Mouse (Mus musculus) megakaryocyte, embryonic 14.5 days (primary cell): ENCODE measurements around the gene Ptpn3. TPM values are rescaled to one million over a fixed set of nuclear protein-coding genes. Genes with fewer than 3 reads are reported as not detected.
A peak's percentile ranks its signal among the peaks of the same experiment; 100 is the strongest.
"Not testable (repeated sequence)": the region's sequence is repeated elsewhere in the genome, so short reads cannot be mapped to it uniquely, and the experiment has no call there.

Experiments used
- H3K27me3 ChIP-seq: replicated peaks from 2 replicates; pipeline ENCODE3; 2012; ENCODE audit warnings: inconsistent platforms
- H3K36me3 ChIP-seq: replicated peaks from 2 replicates; pipeline ENCODE3; 2012; ENCODE audit warnings: low read length, inconsistent platforms, mixed read lengths
- H3K4me1 ChIP-seq: 2 replicates; pipeline ENCODE4 v1.6.1; 2012; ENCODE audit warnings: inconsistent platforms
- H3K4me3 ChIP-seq: replicated peaks from 2 replicates; pipeline ENCODE3; 2012; ENCODE audit warnings: moderate library complexity, mild to moderate bottlenecking, inconsistent platforms
- H3K9me3 ChIP-seq: 2 replicates; pipeline ENCODE4 v1.6.1; 2012; ENCODE audit warnings: inconsistent platforms
- FLI1 ChIP-seq: IDR thresholded peaks from 2 replicates; pipeline ENCODE4 v1.6.1; 2012; ENCODE audit warnings: low read length, inconsistent platforms, mixed read lengths
- GATA1 ChIP-seq: IDR thresholded peaks from 3 replicates; pipeline ENCODE4 v1.6.1; 2012; ENCODE audit warnings: mixed read lengths, low read length, inconsistent platforms, borderline replicate concordance
- polyA plus RNA-seq: library from polyadenylated mRNA; stranded (reverse); fragments of >175 nt; gene quantifications from 2 replicates; pipeline ENCODE4 v1.2.3, GENCODE M21; 2012; ENCODE audit warnings: low replicate concordance; ENCODE audit not compliant: insufficient read depth

The Ptpn3 gene
- polyA plus RNA-seq, 1 experiment, result 0.07 TPM

DNA sequence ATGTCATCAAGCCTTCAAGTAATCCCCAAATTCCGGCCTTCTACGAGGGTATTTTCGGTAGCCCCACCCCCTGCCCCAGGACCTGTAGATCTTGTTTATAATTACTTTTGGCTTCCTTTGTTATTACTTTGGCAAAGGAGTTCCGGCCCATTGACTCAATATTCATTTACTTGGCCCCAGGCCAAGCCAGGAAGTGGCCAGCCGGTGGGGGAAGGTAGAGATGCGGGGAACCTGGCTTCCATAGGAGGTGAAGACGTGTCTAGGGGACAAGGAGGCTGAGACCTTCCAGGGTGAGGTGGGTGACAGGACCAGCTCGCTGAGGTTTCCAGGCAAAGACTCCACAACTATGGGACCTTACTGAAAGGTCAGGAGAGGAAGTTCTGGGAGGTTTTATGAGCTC lies 22.4 kb downstream of the Ptpn3 start:
- Histone ChIP-seq H3K4me1 (peaks cover 57% of the 10 kb centered on the region), H3K9me3 (no peaks in the 10 kb centered on the region)
- no peak for TF ChIP-seq FLI1
- no peak for TF ChIP-seq GATA1

DNA sequence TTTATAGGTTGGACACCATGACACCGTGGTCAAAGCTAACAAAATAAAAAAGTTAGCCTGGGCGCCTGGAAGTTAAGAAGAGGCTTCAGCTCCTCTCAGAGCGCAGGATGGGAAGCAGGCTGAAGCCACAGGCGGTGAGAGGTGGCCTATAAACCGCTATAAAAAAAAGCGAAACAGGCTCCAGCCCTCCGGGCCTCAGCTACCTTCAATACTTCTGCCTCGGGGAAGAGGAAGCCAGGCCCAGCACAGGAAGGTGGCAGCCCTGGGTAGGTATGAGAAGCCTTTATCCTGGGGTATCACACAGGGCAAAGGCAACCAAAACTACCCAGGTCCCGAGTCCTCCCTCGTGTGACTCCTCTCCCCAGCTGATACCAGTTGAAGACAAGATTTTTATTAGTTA lies 22.8 kb downstream of the Ptpn3 start:
- no peaks in the 10 kb centered on the region for H3K9me3 ChIP-seq
- H3K4me1 ChIP-seq, result peaks cover 61% of the 10 kb centered on the region
- H3K27me3 ChIP-seq, result no peaks in the 10 kb centered on the region
- TF ChIP-seq FLI1, result no peak
- no peak for TF ChIP-seq GATA1
- no peaks in the 10 kb centered on the region for H3K36me3 ChIP-seq
- peak overlapping the region; percentile 56 for H3K4me3 ChIP-seq

More for the DNA sequence above, 22.4 kb downstream of the Ptpn3 start:
- Histone ChIP-seq H3K36me3 (no peaks in the 10 kb centered on the region), H3K4me3 (no peak overlapping the region), H3K27me3 (no peaks in the 10 kb centered on the region)

DNA sequence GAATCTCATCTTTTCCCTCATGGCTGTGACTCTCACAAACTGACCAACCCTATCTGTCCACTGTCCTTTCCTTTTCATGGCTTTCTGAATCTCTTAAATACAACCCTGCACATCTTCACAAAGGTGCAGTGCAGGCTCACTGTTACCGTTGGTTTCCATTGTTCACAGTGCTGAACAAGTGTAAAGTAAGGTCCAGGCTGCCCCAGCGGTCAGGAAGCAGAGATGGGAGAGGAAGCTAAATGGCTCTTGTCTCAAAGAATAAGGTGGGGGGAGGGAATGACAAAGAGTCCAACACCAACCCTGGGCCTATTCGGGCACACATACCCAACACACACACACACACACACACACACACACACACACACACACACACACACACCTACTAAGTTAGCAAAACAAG lies 24.0 kb downstream of the Ptpn3 start:
- H3K4me3 ChIP-seq, result no peak overlapping the region
- TF ChIP-seq FLI1, result no peak
- no peak for TF ChIP-seq GATA1
- H3K4me1 ChIP-seq, result peaks cover 60% of the 10 kb centered on the region
- H3K27me3 ChIP-seq, result peaks cover 4% of the 10 kb centered on the region
- H3K9me3 ChIP-seq, result no peaks in the 10 kb centered on the region
- no peaks in the 10 kb centered on the region for H3K36me3 ChIP-seq

DNA sequence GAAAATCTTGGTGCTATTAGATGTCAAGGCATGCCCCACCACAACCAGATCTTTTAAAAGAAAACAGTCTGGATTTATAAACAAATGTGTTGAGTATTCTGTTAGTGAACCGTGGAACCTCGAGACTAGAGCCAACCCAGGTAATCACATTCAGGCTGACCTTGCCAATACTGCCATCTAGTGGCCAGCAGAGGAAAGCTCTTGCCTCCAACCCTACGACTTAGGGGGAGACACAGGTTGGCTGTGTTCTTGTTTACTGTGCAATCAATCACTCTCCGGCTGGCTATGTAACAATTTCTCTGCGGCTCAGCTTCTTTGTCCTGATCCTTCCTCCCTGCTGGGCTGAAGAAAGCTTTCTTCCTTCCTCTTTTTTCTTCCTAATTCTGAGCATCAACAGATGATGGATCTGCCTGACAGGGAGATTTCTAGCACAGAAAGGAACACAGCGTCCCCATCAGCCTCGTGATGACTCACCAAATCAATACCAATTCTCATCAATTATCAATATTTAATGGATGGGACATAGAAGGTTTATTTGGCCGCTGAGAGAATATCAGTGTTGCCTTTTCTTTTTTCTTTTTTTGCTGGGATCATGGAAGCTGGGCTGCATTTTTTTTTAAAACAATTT lies 26.4 kb downstream of the Ptpn3 start:
- no peaks in the 10 kb centered on the region for H3K9me3 ChIP-seq
- H3K4me3 ChIP-seq, result no peak overlapping the region
- peaks cover 44% of the 10 kb centered on the region for H3K4me1 ChIP-seq
- TF ChIP-seq GATA1, result no peak
- TF ChIP-seq FLI1, result no peak
- H3K36me3 ChIP-seq, result no peaks in the 10 kb centered on the region
- peaks cover 5% of the 10 kb centered on the region for H3K27me3 ChIP-seq

DNA sequence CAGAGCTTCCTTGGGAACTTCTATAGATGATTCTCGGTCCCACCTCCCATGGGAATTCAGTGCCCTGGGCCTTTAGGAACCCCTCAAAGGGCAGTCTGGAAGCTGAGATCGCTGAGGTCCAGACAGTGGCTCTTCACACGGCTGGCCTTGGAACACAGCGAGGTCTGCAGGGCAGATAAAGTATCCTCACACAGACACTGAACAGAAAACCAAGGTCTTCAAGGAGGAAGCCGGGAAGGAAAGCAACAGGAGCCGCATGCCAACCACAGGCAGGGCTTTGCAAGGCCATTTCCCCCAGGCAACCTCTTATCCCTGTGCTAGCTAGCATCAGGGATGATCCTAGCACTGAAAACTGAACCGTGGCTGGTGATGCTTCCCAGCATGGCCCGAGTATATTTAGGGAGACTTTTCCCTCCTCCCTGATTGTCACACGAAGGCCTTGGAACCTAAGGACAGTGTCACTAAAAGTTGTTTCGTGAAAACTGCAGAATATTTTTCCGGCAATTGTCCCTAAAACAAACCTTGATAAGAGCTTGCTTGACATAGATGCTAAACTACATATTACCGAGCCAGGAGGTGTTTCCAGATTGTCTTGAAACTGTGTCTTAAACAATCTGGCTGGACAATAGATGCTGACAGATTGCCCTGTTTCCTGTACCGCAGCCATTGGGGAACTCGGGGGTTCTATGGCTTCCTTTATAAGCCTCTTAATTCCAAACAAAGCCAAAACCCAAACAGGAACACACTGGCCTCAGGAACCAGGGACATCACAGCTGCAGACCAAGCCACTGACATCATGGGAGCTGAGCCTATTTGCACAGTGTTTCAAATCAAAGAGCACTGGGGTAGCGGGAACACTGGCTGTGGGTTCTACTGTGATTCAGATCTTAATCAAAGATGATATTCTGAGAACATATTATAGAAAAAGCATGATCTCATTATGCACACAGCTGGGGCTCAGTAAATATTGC lies 27.8 kb downstream of the Ptpn3 start:
- Histone ChIP-seq H3K9me3 (no peaks in the 10 kb centered on the region), H3K27me3 (peaks cover 5% of the 10 kb centered on the region), H3K36me3 (peaks cover 3% of the 10 kb centered on the region), H3K4me1 (peaks cover 33% of the 10 kb centered on the region), H3K4me3 (no peak overlapping the region)
- TF ChIP-seq GATA1 (no peak), FLI1 (no peak)

DNA sequence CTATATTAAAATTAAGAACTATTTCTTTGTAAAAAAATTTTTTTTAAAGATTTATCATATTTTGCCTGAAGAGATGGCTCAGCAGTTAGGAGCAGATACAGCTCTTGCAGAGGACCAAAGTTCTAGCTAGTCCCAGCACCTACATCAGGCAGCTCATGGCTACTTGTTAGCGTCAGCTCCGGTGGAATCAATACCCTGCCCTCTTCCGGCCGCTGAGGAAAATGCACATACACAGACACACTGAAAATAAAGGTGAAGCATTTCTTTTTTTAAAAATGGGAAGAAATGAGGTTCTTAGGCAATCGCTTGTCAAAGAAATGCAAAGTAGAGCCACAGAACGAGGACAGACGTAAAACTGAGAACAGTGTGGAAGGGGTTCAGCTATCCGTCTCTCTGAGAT lies 30.6 kb downstream of the Ptpn3 start:
- H3K9me3 ChIP-seq, result no peaks in the 10 kb centered on the region
- H3K4me3 ChIP-seq, result no peak overlapping the region
- H3K4me1 ChIP-seq, result peaks cover 29% of the 10 kb centered on the region
- TF ChIP-seq FLI1 (no peak), GATA1 (no peak)
- H3K36me3 ChIP-seq, result peaks cover 5% of the 10 kb centered on the region
- H3K27me3 ChIP-seq, result peaks cover 5% of the 10 kb centered on the region

DNA sequence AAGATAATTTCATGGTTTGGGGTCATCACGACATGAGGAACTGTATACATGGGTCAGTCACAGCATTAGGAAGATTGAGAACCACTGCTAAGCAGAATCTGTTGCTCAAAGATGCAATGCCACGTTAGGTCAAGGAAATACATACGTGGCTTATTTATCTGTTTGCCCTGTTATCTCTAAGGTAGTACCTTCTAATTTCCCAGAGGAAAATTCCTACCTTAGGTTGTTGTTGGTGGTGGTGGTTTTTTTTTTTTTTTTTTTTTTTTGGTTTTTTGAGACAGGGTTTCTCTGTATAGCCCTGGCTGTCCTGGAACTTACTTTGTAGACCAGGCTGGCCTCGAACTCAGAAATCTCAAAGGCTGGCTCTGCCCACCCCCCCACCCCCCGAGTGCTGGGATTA lies 31.1 kb downstream of the Ptpn3 start:
- not testable (repeated sequence) for H3K36me3 ChIP-seq, H3K9me3 ChIP-seq, H3K27me3 ChIP-seq, H3K4me3 ChIP-seq
- peaks cover 26% of the 10 kb centered on the region for H3K4me1 ChIP-seq

DNA sequence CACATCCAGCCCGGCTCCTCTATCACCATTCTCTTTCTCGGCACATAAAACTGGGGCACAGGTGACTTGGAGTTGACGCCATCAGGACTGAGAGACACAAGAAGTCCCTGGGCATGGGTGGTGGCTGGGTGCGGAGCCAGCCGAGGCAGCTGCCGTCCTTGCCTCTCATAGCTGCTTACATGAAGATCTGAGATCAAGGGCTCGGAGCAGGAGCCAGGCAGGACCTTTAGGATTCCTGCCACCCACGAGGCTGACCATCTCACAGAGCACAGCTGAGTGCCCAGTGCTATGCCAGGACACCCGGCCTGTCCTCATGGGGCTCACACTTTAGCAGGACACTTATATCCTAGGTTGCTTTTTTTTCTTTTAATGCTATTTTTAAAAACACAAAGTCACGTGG lies 32.3 kb downstream of the Ptpn3 start:
- peaks cover 20% of the 10 kb centered on the region for H3K4me1 ChIP-seq
- peaks cover 10% of the 10 kb centered on the region for H3K36me3 ChIP-seq
- H3K4me3 ChIP-seq, result no peak overlapping the region
- no peak for TF ChIP-seq GATA1
- TF ChIP-seq FLI1, result no peak
- H3K9me3 ChIP-seq, result no peaks in the 10 kb centered on the region
- H3K27me3 ChIP-seq, result peaks cover 5% of the 10 kb centered on the region

DNA sequence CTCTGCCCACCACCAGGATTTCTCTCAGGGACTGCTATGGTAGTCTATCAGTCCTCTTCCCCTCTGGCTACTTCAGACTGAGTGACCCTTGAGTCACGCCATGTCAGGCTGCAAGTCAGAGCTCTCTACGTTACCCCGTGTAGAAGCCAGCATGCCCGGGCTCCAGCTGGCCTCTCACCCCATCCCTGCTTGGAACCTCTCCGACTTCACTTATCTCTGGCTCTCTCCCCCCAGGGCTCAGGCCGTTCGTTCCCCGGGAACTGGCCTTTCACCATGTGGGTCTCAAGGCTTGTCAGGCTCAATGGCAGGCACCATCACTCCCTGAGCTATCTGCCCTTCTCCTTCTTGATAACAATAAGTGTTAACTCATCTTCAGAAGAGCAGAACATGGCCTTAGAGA lies 33.3 kb downstream of the Ptpn3 start:
- no peak for TF ChIP-seq GATA1
- TF ChIP-seq FLI1, result no peak
- H3K36me3 ChIP-seq, result peaks cover 20% of the 10 kb centered on the region
- peaks cover 5% of the 10 kb centered on the region for H3K27me3 ChIP-seq
- H3K9me3 ChIP-seq, result no peaks in the 10 kb centered on the region
- no peak overlapping the region for H3K4me3 ChIP-seq
- H3K4me1 ChIP-seq, result peaks cover 16% of the 10 kb centered on the region; the same call in 1 of the 2 replicates

DNA sequence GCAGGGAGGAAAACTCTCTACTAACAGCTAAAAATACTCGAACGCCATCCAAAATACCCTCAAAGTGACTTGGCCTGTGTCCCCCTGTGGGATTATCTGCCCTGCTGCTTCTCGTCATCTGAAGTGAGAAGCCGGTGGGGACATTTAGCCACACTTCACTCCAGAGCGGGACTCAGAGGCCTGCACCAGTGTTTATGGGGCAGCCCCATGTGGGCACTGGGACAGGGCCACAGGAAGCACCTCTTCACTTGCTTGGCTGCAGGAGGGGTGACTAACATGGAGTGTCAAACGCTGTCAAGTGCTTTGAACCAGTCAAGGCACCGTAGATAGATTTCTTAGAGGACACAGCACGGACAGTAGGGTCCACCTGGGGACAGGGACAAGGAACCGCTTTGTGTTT lies 35.2 kb downstream of the Ptpn3 start:
- H3K4me3 ChIP-seq, result no peak overlapping the region
- H3K4me1 ChIP-seq, result peaks cover 16% of the 10 kb centered on the region; the same call in 1 of the 2 replicates
- H3K27me3 ChIP-seq, result peaks cover 3% of the 10 kb centered on the region
- peaks cover 26% of the 10 kb centered on the region for H3K36me3 ChIP-seq
- H3K9me3 ChIP-seq, result no peaks in the 10 kb centered on the region
- no peak for TF ChIP-seq GATA1
- no peak for TF ChIP-seq FLI1
